8 mouse cellular contexts compared by ENCODE assay signal in the genomic region with DNA sequence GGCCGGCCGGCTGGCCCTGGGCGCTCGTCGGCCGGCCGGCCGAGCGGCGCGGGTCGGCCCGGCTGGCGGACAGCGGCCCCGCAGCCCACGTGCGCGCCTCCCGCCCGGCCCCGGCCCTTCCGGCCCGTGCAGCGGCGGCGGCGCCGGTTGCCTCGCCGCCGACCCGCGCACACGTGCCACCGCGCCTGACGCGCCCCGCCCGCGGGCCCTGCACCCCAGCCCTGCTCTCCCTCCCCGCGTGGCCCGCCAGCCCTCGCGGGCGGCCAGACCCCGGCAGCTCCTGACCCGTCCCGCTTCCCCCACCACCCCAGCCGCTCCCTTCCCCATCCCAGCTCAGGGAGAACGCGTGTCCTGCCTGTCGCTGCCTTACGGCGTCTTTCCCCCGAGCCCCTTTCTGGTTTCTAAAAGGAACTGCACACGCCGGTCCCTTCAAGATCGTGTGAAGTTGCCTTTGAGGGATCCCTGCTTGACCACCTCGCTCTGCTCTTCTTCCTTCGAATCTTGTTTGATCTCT. TPM values are rescaled to one million over a fixed set of nuclear protein-coding genes. Genes with fewer than 3 reads are reported as not detected.
DNase-seq lines count a peak whose midpoint lies in the region; ATAC-seq and TF ChIP-seq lines count a peak whose summit lies in the region.

No protein-coding gene starts in this region.

- H3K9ac ChIP-seq in heart, embryonic 12.5 days, result peak overlapping the region; percentile 94
- peak overlapping the region; percentile 69 for H3K9ac ChIP-seq in lung, postnatal 0 days (replicated peaks; ENCODE audit: low read depth)

- WGBS in heart, embryonic 12.5 days, result 9% methylated on average over 61 of the region's 63 CpGs
- 1% methylated on average over 28 of the region's 63 CpGs for WGBS in lung, postnatal 0 days

- no peaks in the 10 kb centered on the region for H3K36me3 ChIP-seq in heart, embryonic 12.5 days
- no peaks in the 10 kb centered on the region for H3K36me3 ChIP-seq in lung, postnatal 0 days (ENCODE audit: insufficient read depth, low read length)

- peak; percentile 58 for ATAC-seq in heart, embryonic 12.5 days (ENCODE audit: insufficient number of reproducible peaks, low FRiP score)
- ATAC-seq in lung, postnatal 0 days, result peak; percentile 46

- DNase-seq in B cell, adult 2 months, result peak; percentile 41 to 54
- peak; percentile 33 to 56 for DNase-seq in adrenal gland, adult 18-20 months (ENCODE audit: low spot score in 2 of 2)
- peak; percentile 71 for DNase-seq in embryo, embryonic 10.5 days (ENCODE audit: low spot score)
- DNase-seq in kidney, postnatal 14 days, result peak; percentile 50
- peak; percentile 75 for DNase-seq in lung, postnatal 0 days (ENCODE audit: low spot score)
- peak; percentile 14 for DNase-seq in ovary, adult 18-20 months (ENCODE audit: low spot score)
- peak; percentile 43 for DNase-seq in thymus, postnatal 0 days (ENCODE audit: low spot score)

- H3K4me3 ChIP-seq in heart, embryonic 12.5 days, result peak overlapping the region; percentile 99
- H3K4me3 ChIP-seq in lung, postnatal 0 days (ENCODE audit: low read depth, low read length), result peak overlapping the region; percentile 86

- H3K4me2 ChIP-seq in heart, embryonic 12.5 days, result peak overlapping the region; percentile 96
- H3K4me2 ChIP-seq in lung, postnatal 0 days (replicated peaks; ENCODE audit: low read depth, low read length), result peak overlapping the region; percentile 88

- no peak for TF ChIP-seq EP300 in lung, postnatal 0 days (IDR thresholded peaks at IDR 0.05)

- no peaks in the 10 kb centered on the region for H3K9me3 ChIP-seq in heart, embryonic 12.5 days (replicated peaks)
- no peaks in the 10 kb centered on the region for H3K9me3 ChIP-seq in lung, postnatal 0 days (ENCODE audit: low read length)

- H3K4me1 ChIP-seq in heart, embryonic 12.5 days (replicated peaks), result peaks cover 7% of the 10 kb centered on the region; the same call in 1 of the 2 replicates
- H3K4me1 ChIP-seq in lung, postnatal 0 days (ENCODE audit: insufficient read depth, low read depth, low read length), result peaks cover 11% of the 10 kb centered on the region; the same call in 1 of the 2 replicates

- H3K27me3 ChIP-seq in heart, embryonic 12.5 days (replicated peaks), result no peaks in the 10 kb centered on the region
- no peaks in the 10 kb centered on the region for H3K27me3 ChIP-seq in lung, postnatal 0 days (replicated peaks; ENCODE audit: insufficient read depth, low read length)

- no peak; the same call in 1 of the 2 replicates for TF ChIP-seq CTCF in lung, postnatal 0 days (IDR thresholded peaks at IDR 0.05)

- H3K27ac ChIP-seq in heart, embryonic 12.5 days (ENCODE audit: poor library complexity, severe bottlenecking), result peak overlapping the region; percentile 92
- peak overlapping the region; percentile 96 for H3K27ac ChIP-seq in lung, postnatal 0 days (ENCODE audit: low read length)

RNA-seq across cellular contexts. Expression of a gene that starts 0.4 kb away (rescaled TPM):
- total RNA-seq in adrenal gland, adult 18-20 months (2021), result 10 to 100 TPM; 60.5 to 76.4 TPM
- 98.8 and 103 TPM in 2 replicates for polyA plus RNA-seq in heart, embryonic 12.5 days (2016; fragmentation: Nextera tagmentation; extraction: Ambion mirVana)
- polyA plus RNA-seq in lung, postnatal 0 days (2015; fragmentation: Nextera tagmentation; extraction: Ambion mirVana), result 23.4 and 25.4 TPM in 2 replicates
- 51.1 and 52.8 TPM in 2 replicates for polyA plus RNA-seq in thymus, postnatal 0 days (2015; fragmentation: Nextera tagmentation; extraction: Ambion mirVana)

Comparison
In these comparisons a context has a peak if more than half of its experiments do, and no peak if none do; other contexts are left out.
1. Peak in every context shown above with its lines: DNase-seq, ATAC-seq, H3K4me3 ChIP-seq and H3K27ac ChIP-seq.
2. DNase-seq: peak in every context shown above with its lines; median percentile 75 in lung, postnatal 0 days; 71 in embryo, embryonic 10.5 days; 50 in kidney, postnatal 14 days; 48 in B cell, adult 2 months; 44 in adrenal gland, adult 18-20 months; 43 in thymus, postnatal 0 days; 14 in ovary, adult 18-20 months.